Mouse (Mus musculus): ENCODE measurements around the gene Pigv. TPM values are rescaled to one million over a fixed set of nuclear protein-coding genes. Genes with fewer than 3 reads are reported as not detected.
"Not testable (repeated sequence)": the region's sequence is repeated elsewhere in the genome, so short reads cannot be mapped to it uniquely, and the experiment has no call there.

The Pigv gene
- polyA plus RNA-seq, 1 experiment from 2014 or later = 16.7 TPM

DNA sequence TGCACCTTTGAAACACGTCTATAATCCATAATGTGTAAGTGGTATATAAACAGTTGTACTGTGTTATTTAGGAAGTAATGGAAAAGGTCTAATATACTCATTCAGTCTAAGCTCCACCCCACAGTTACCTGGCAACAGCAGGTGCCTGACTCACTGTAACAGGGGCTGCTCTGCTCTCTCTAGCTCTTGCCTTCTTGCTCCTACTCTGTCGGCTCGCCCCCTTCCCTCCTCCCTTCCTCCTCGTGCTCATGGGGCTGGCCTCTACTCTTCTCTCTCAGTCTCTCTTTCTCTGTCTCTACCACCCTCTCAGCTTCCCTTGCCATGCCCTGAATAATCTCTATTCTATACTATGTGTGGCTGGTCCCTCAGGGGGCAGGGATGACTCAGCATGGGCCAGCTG is 15.4 kb downstream of the Pigv start:
- H3K4me2 ChIP-seq (ENCODE audit: low read depth, low read length) = no peak overlapping the region
- H3K4me1 ChIP-seq (ENCODE audit: control insufficient read depth, insufficient read depth, low read length) = peaks cover 27% of the 10 kb centered on the region
- H3K27me3 ChIP-seq (ENCODE audit: control insufficient read depth, insufficient read depth, low read length) = no peaks in the 10 kb centered on the region
- no peak overlapping the region for H3K27ac ChIP-seq (ENCODE audit: low read length)
- H3K36me3 ChIP-seq (ENCODE audit: control insufficient read depth, insufficient read depth) = 0 out of 2 replicates have a peak, but pooled peaks cover 2% of the 10 kb centered on the region
- no peak for ATAC-seq (replicated peaks; ENCODE audit: extremely low read depth, insufficient read depth, low FRiP score)
- no peak overlapping the region for H3K9ac ChIP-seq (ENCODE audit: low read length)
- no peaks in the 10 kb centered on the region for H3K9me3 ChIP-seq (replicated peaks; ENCODE audit: control insufficient read depth, low read length)
- WGBS = 21% methylated on average over 4 of the region's 4 CpGs
- no peak overlapping the region for H3K4me3 ChIP-seq (ENCODE audit: low read length)

- 67% methylated on average over 4 of the region's 4 CpGs for whole genome bisulfite sequencing
- H3K27ac ChIP-seq (ENCODE audit: low read length) = no peak overlapping the region
- no peak overlapping the region for H3K4me3 ChIP-seq (ENCODE audit: low read length)
- no peaks in the 10 kb centered on the region for H3K9me3 ChIP-seq (replicated peaks; ENCODE audit: control insufficient read depth, low read length)
- ATAC-seq (replicated peaks; ENCODE audit: extremely low read depth, insufficient read depth, low FRiP score) = no peak
- no peaks in the 10 kb centered on the region for H3K27me3 ChIP-seq (ENCODE audit: control insufficient read depth, insufficient read depth, low read length)
- peaks cover 26% of the 10 kb centered on the region for H3K4me1 ChIP-seq (ENCODE audit: control insufficient read depth, insufficient read depth, low read length)
- H3K36me3 ChIP-seq (ENCODE audit: control insufficient read depth, insufficient read depth) = no peaks in the 10 kb centered on the region
- no peak overlapping the region for H3K4me2 ChIP-seq (ENCODE audit: low read depth, low read length)
- no peak overlapping the region for H3K9ac ChIP-seq (ENCODE audit: low read length)
Observed at GRCm38 (mm10) chr4:133656294-133656693, 16.2 kb downstream of the Pigv start.

GRCm38 (mm10) chr4:133654070-133654469 is 18.4 kb downstream of the Pigv start:
- WGBS = 83% methylated on average over 5 of the region's 5 CpGs
- not testable (repeated sequence) for H3K27me3 ChIP-seq (ENCODE audit: control insufficient read depth, insufficient read depth, low read length); H3K4me1 ChIP-seq (ENCODE audit: control insufficient read depth, insufficient read depth, low read length); H3K4me3 ChIP-seq (ENCODE audit: low read length); H3K27ac ChIP-seq (ENCODE audit: low read length); ATAC-seq (replicated peaks; ENCODE audit: extremely low read depth, insufficient read depth, low FRiP score); H3K9me3 ChIP-seq (replicated peaks; ENCODE audit: control insufficient read depth, low read length); H3K36me3 ChIP-seq (ENCODE audit: control insufficient read depth, insufficient read depth); H3K9ac ChIP-seq (ENCODE audit: low read length); H3K4me2 ChIP-seq (ENCODE audit: low read depth, low read length)

GRCm38 (mm10) chr4:133652746-133653145 is 19.7 kb downstream of the Pigv start:
- no peak overlapping the region for H3K27ac ChIP-seq (ENCODE audit: low read length)
- H3K36me3 ChIP-seq (ENCODE audit: control insufficient read depth, insufficient read depth) = no peaks in the 10 kb centered on the region
- no peaks in the 10 kb centered on the region for H3K27me3 ChIP-seq (ENCODE audit: control insufficient read depth, insufficient read depth, low read length)
- no peak for ATAC-seq (replicated peaks; ENCODE audit: extremely low read depth, insufficient read depth, low FRiP score)
- H3K4me2 ChIP-seq (ENCODE audit: low read depth, low read length) = no peak overlapping the region
- 73% methylated on average over 10 of the region's 10 CpGs for WGBS
- no peak overlapping the region for H3K4me3 ChIP-seq (ENCODE audit: low read length)
- H3K4me1 ChIP-seq (ENCODE audit: control insufficient read depth, insufficient read depth, low read length) = no peaks in the 10 kb centered on the region
- no peaks in the 10 kb centered on the region for H3K9me3 ChIP-seq (replicated peaks; ENCODE audit: control insufficient read depth, low read length)
- H3K9ac ChIP-seq (ENCODE audit: low read length) = no peak overlapping the region

DNA sequence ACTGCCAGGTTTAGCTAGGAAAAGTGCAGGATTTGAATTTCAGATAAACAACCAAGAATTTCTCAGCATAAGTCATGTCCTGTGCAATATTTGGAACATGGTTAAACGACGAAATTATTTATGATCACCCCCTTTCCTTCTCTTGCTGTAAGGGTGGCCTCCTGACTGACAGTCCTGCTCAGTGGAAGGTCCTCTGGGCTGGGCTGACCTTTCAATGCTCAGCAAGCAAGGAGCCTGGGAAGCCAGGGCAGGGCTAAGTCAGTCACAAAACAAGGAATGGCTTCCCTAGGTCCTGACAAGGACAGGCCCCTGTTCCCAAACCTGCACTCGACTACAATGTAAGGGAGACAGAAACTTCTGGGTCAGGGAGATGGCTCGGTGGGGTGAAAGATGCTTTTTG is 20.5 kb downstream of the Pigv start:
- Histone ChIP-seq H3K4me2 (ENCODE audit: low read depth, low read length) (no peak overlapping the region), H3K27me3 (ENCODE audit: control insufficient read depth, insufficient read depth, low read length) (no peaks in the 10 kb centered on the region), H3K4me3 (ENCODE audit: low read length) (no peak overlapping the region), H3K9me3 (replicated peaks; ENCODE audit: control insufficient read depth, low read length) (no peaks in the 10 kb centered on the region), H3K4me1 (ENCODE audit: control insufficient read depth, insufficient read depth, low read length) (no peaks in the 10 kb centered on the region), H3K27ac (ENCODE audit: low read length) (no peak overlapping the region), H3K9ac (ENCODE audit: low read length) (no peak overlapping the region), H3K36me3 (ENCODE audit: control insufficient read depth, insufficient read depth) (no peaks in the 10 kb centered on the region)
- WGBS = 51% methylated on average over 4 of the region's 4 CpGs
- no peak for ATAC-seq (replicated peaks; ENCODE audit: extremely low read depth, insufficient read depth, low FRiP score)

DNA sequence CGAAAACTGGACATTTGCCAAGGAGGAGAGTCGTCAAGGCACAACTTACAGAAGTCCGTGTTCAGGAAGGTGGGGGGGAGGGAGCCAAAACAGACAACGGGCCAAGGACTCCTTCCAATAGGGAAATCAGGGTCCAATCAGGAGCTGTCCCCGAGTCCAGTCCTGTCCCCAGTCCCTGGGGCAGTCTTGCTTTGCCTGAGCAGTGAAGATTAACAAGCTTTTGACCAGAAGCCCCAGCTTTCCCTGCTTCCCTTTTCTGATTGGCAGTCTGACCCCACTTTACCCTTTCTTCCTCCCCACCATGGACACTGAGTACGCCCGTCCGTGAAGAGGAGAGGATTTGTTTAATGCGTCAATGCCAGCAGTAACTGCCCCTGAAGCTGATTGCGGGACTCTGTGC is 21.0 kb downstream of the Pigv start:
- no peak overlapping the region for H3K4me2 ChIP-seq (ENCODE audit: low read depth, low read length)
- no peaks in the 10 kb centered on the region for H3K27me3 ChIP-seq (ENCODE audit: control insufficient read depth, insufficient read depth, low read length)
- no peaks in the 10 kb centered on the region for H3K9me3 ChIP-seq (replicated peaks; ENCODE audit: control insufficient read depth, low read length)
- no peak overlapping the region for H3K4me3 ChIP-seq (ENCODE audit: low read length)
- no peaks in the 10 kb centered on the region for H3K36me3 ChIP-seq (ENCODE audit: control insufficient read depth, insufficient read depth)
- no peak overlapping the region for H3K9ac ChIP-seq (ENCODE audit: low read length)
- H3K27ac ChIP-seq (ENCODE audit: low read length) = no peak overlapping the region
- 50% methylated on average over 10 of the region's 10 CpGs for WGBS
- no peak for ATAC-seq (replicated peaks; ENCODE audit: extremely low read depth, insufficient read depth, low FRiP score)
- H3K4me1 ChIP-seq (ENCODE audit: control insufficient read depth, insufficient read depth, low read length) = no peaks in the 10 kb centered on the region

GRCm38 (mm10) chr4:133649989-133650699 is 22.3 kb downstream of the Pigv start, which contains the start of gene Zdhhc18:
Gene Zdhhc18, minus strand, starts transcription at chr4:133650154.
- no peaks in the 10 kb centered on the region for H3K36me3 ChIP-seq (ENCODE audit: control insufficient read depth, insufficient read depth)
- H3K4me3 ChIP-seq (ENCODE audit: low read length) = peak within 1 kb of the TSS; percentile 31
- WGBS = 29% methylated on average over 7 of the region's 7 CpGs
- peak within 1 kb of the TSS; percentile 36 for H3K4me2 ChIP-seq (ENCODE audit: low read depth, low read length)
- ATAC-seq (replicated peaks; ENCODE audit: extremely low read depth, insufficient read depth, low FRiP score) = peak; percentile 65; the same call in 1 of the 2 replicates
- peaks cover 3% of the 10 kb centered on the region for H3K9me3 ChIP-seq (replicated peaks; ENCODE audit: control insufficient read depth, low read length)
- H3K27me3 ChIP-seq (ENCODE audit: control insufficient read depth, insufficient read depth, low read length) = no peaks in the 10 kb centered on the region
- H3K4me1 ChIP-seq (ENCODE audit: control insufficient read depth, insufficient read depth, low read length) = no peaks in the 10 kb centered on the region
- peak within 1 kb of the TSS; percentile 27 for H3K9ac ChIP-seq (ENCODE audit: low read length)
- H3K27ac ChIP-seq (ENCODE audit: low read length) = 0 out of 2 replicates have a peak within 1 kb of the TSS, but pooled peaks have one; percentile 24

DNA sequence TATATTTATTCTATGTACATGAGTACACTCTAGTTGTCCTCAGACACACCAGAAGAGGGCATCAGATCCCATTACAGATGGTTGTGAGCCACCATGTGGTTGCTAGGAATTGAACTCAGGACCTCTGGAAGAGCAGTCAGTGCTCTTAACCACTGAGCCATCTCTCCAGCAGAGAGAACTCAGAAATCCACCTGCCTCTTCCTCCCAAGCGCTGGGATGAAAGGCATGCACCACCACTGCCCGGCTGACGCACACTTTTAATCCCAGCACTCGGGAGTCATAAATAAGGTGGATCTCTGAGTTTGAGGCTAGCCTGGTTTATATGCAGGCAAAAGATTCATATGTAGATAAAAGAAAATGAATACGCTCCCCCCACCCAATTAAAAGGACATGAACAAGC is 23.0 kb downstream of the Pigv start:
- not testable (repeated sequence) for H3K4me1 ChIP-seq (ENCODE audit: control insufficient read depth, insufficient read depth, low read length); H3K36me3 ChIP-seq (ENCODE audit: control insufficient read depth, insufficient read depth); H3K27me3 ChIP-seq (ENCODE audit: control insufficient read depth, insufficient read depth, low read length); ATAC-seq (replicated peaks; ENCODE audit: extremely low read depth, insufficient read depth, low FRiP score); H3K9me3 ChIP-seq (replicated peaks; ENCODE audit: control insufficient read depth, low read length)
- 73% methylated on average over 5 of the region's 5 CpGs for WGBS
- H3K27ac ChIP-seq (ENCODE audit: low read length) = 0 out of 2 replicates have a peak overlapping the region, but pooled peaks have one; percentile 24
- peak overlapping the region; percentile 36 for H3K4me2 ChIP-seq (ENCODE audit: low read depth, low read length)
- H3K9ac ChIP-seq (ENCODE audit: low read length) = peak overlapping the region; percentile 27
- H3K4me3 ChIP-seq (ENCODE audit: low read length) = peak overlapping the region; percentile 31

GRCm38 (mm10) chr4:133645680-133646079 is 26.8 kb downstream of the Pigv start:
- Histone ChIP-seq H3K4me3 (ENCODE audit: low read length) (no peak overlapping the region), H3K27ac (ENCODE audit: low read length) (no peak overlapping the region), H3K36me3 (ENCODE audit: control insufficient read depth, insufficient read depth) (no peaks in the 10 kb centered on the region), H3K9ac (ENCODE audit: low read length) (no peak overlapping the region), H3K9me3 (replicated peaks; ENCODE audit: control insufficient read depth, low read length) (peaks cover 15% of the 10 kb centered on the region), H3K27me3 (ENCODE audit: control insufficient read depth, insufficient read depth, low read length) (no peaks in the 10 kb centered on the region), H3K4me1 (ENCODE audit: control insufficient read depth, insufficient read depth, low read length) (peaks cover 3% of the 10 kb centered on the region; the same call in 1 of the 2 replicates), H3K4me2 (ENCODE audit: low read depth, low read length) (0 out of 2 replicates have a peak overlapping the region, but pooled peaks have one; percentile 10)
- ATAC-seq (replicated peaks; ENCODE audit: extremely low read depth, insufficient read depth, low FRiP score) = no peak
- WGBS = 41% methylated on average over 21 of the region's 21 CpGs
